In genomic region chr11:101468263-101468688, GRCm38 (mm10) we compare ENCODE assay signal across 8 mouse cellular contexts. TPM values are rescaled to one million over a fixed set of nuclear protein-coding genes. Genes with fewer than 3 reads are reported as not detected.
A peak's percentile ranks its signal among the peaks of the same experiment; 100 is the strongest.
DNase-seq lines count a peak whose midpoint lies in the region; ATAC-seq lines count a peak whose summit lies in the region.

No protein-coding gene starts in this region.

- peaks cover 23% of the 10 kb centered on the region for H3K79me2 ChIP-seq in macrophage (ENCODE audit: inconsistent target)

- under 1% methylated on average over 25 of the region's 31 CpGs for WGBS in heart, embryonic 16.5 days
- 4% methylated on average over 30 of the region's 31 CpGs for WGBS in macrophage (ENCODE audit: missing documents)

- H3K9me3 ChIP-seq in heart, embryonic 16.5 days (replicated peaks; ENCODE audit: control insufficient read depth, low read length) = no peaks in the 10 kb centered on the region

- H3K4me1 ChIP-seq in heart, embryonic 16.5 days (ENCODE audit: control insufficient read depth, insufficient read depth, low read length) = peaks cover 30% of the 10 kb centered on the region

- no peaks in the 10 kb centered on the region for H3K27me3 ChIP-seq in heart, embryonic 16.5 days (ENCODE audit: control insufficient read depth, insufficient read depth, low read length)

- no peaks in the 10 kb centered on the region for H3K36me3 ChIP-seq in heart, embryonic 16.5 days (ENCODE audit: control insufficient read depth, insufficient read depth)
- no peaks in the 10 kb centered on the region for H3K36me3 ChIP-seq in macrophage (ENCODE audit: inconsistent target)

- peak overlapping the region; percentile 82 for H3K4me3 ChIP-seq in heart, embryonic 16.5 days (ENCODE audit: low read length)
- H3K4me3 ChIP-seq in macrophage (ENCODE audit: inconsistent target) = peak overlapping the region; percentile 33

- 0 out of 2 replicates have a peak overlapping the region, but pooled peaks have one; percentile 28 for H3K27ac ChIP-seq in heart, embryonic 16.5 days (ENCODE audit: low read length)
- no peak overlapping the region for H3K27ac ChIP-seq in macrophage

- 0 out of 2 replicates have a peak, but pooled peaks have one; percentile 0 for ATAC-seq in heart, embryonic 16.5 days (replicated peaks; ENCODE audit: extremely low read depth, insufficient read depth, low FRiP score)
- ATAC-seq in erythroid progenitor cell, adult 5-6 weeks (replicated peaks; ENCODE audit: low FRiP score, poor library complexity, severe bottlenecking) = no peak

- H3K4me2 ChIP-seq in heart, embryonic 16.5 days (ENCODE audit: low read depth, low read length) = peak overlapping the region; percentile 93

- H3K9ac ChIP-seq in heart, embryonic 16.5 days (ENCODE audit: low read length) = peak overlapping the region; percentile 81

- peak; percentile 17 to 37 for DNase-seq in layer of hippocampus, postnatal 25 days (ENCODE audit: extremely low spot score in 1 of 2, low spot score in 1 of 2)
- no peak for DNase-seq in layer of hippocampus, adult 8-10 months (ENCODE audit: low spot score in 2 of 2)
- DNase-seq in brain, adult 2 months (ENCODE audit: low read depth, low spot score) = peak; percentile 19
- DNase-seq in right cerebral cortex, postnatal 14 days = no peak
- no peak for DNase-seq in urinary bladder, postnatal 36 days (ENCODE audit: low spot score in 2 of 2)

RNA-seq across cellular contexts. Expression of gene Vat1, which starts 2.2 kb away (rescaled TPM):
- 10 to 100 TPM; 33.2 to 36.0 TPM for total RNA-seq in layer of hippocampus, postnatal 25 days (2021)
- 10 to 100 TPM; 27.9 to 42.8 (median 34.9) TPM for total RNA-seq in layer of hippocampus, adult 8-10 months (2022)
- 33.0 and 37.9 TPM in 2 replicates for polyA plus RNA-seq in heart, embryonic 16.5 days (2015; fragmentation: Nextera tagmentation; extraction: Ambion mirVana)
- total RNA-seq in macrophage (2018; cell fraction: chromatin; rRNA removed) = 100 to 1,000 TPM in 6 of 26 experiments, 10 to 100 TPM in 20; 28.4 to 186 (median 71.3) TPM
- 100 to 1,000 TPM; 382 to 967 (median 672) TPM for total RNA-seq in macrophage (2018; cell fraction: cytosol; rRNA removed)
- 100 to 1,000 TPM; 208 to 646 (median 320) TPM for total RNA-seq in macrophage (2018; cell fraction: nucleus; rRNA removed)
- 611 to 709 TPM (median 617 TPM) in 3 replicates for polyA plus RNA-seq in macrophage (2018)
- total RNA-seq in erythroid progenitor cell, adult 5-6 weeks (2015; ENCODE audit: low replicate concordance) = 9.0 and 13.4 TPM in 2 replicates
- 4.7 and 6.1 TPM in 2 replicates for total RNA-seq in erythroid progenitor cell, adult 5-6 weeks (2017; ENCODE audit: low replicate concordance)

RNA-seq across cellular contexts. Expression of gene Rnd2, which starts 3.5 kb away (rescaled TPM):
- total RNA-seq in layer of hippocampus, postnatal 25 days (2021) = 100 to 1,000 TPM; 145 to 159 TPM
- 100 to 1,000 TPM; 109 to 121 (median 110) TPM for total RNA-seq in layer of hippocampus, adult 8-10 months (2022)
- 7.9 and 8.2 TPM in 2 replicates for polyA plus RNA-seq in heart, embryonic 16.5 days (2015; fragmentation: Nextera tagmentation; extraction: Ambion mirVana)
- 10 to 100 TPM in 1 of 26 experiments, 1 to 10 TPM in 25; 1.7 to 15.0 (median 3.8) TPM for total RNA-seq in macrophage (2018; cell fraction: chromatin; rRNA removed)
- 1 to 10 TPM; 4.1 to 9.4 (median 6.7) TPM for total RNA-seq in macrophage (2018; cell fraction: cytosol; rRNA removed)
- total RNA-seq in macrophage (2018; cell fraction: nucleus; rRNA removed) = 10 to 100 TPM in 6 of 26 experiments, 1 to 10 TPM in 20; 2.7 to 21.5 (median 6.3) TPM
- polyA plus RNA-seq in macrophage (2018) = 4.7 to 7.4 TPM (median 6.7 TPM) in 3 replicates
- total RNA-seq in erythroid progenitor cell, adult 5-6 weeks (2015; ENCODE audit: low replicate concordance) = not detected in 2 replicates
- total RNA-seq in erythroid progenitor cell, adult 5-6 weeks (2017; ENCODE audit: low replicate concordance) = not detected in 2 replicates

RNA-seq across cellular contexts. Expression of gene Ifi35, which starts 20.1 kb away (rescaled TPM):
- 1 to 10 TPM; 1.9 to 2.2 TPM for total RNA-seq in layer of hippocampus, postnatal 25 days (2021)
- total RNA-seq in layer of hippocampus, adult 8-10 months (2022) = 1 to 10 TPM; 2.2 to 7.6 (median 3.5) TPM
- polyA plus RNA-seq in heart, embryonic 16.5 days (2015; fragmentation: Nextera tagmentation; extraction: Ambion mirVana) = 25.1 and 31.9 TPM in 2 replicates
- 100 to 1,000 TPM in 16 of 26 experiments, 10 to 100 TPM in 10; 75.8 to 646 (median 235) TPM for total RNA-seq in macrophage (2018; cell fraction: chromatin; rRNA removed)
- 100 to 1,000 TPM in 13 of 26 experiments, 10 to 100 TPM in 13; 40.6 to 193 (median 106) TPM for total RNA-seq in macrophage (2018; cell fraction: cytosol; rRNA removed)
- 100 to 1,000 TPM in 17 of 26 experiments, 10 to 100 TPM in 9; 75.8 to 497 (median 162) TPM for total RNA-seq in macrophage (2018; cell fraction: nucleus; rRNA removed)
- polyA plus RNA-seq in macrophage (2018) = 24.9 to 84.0 TPM (median 72.4 TPM) in 3 replicates
- 39.8 and 73.2 TPM in 2 replicates for total RNA-seq in erythroid progenitor cell, adult 5-6 weeks (2015; ENCODE audit: low replicate concordance)
- total RNA-seq in erythroid progenitor cell, adult 5-6 weeks (2017; ENCODE audit: low replicate concordance) = 43.6 and 47.4 TPM in 2 replicates

RNA-seq across cellular contexts. Expression of gene Rpl27, which starts 26.2 kb away (rescaled TPM):
- 10 to 100 TPM; 50.0 to 52.5 TPM for total RNA-seq in layer of hippocampus, postnatal 25 days (2021)
- 10 to 100 TPM; 23.9 to 46.8 (median 33.8) TPM for total RNA-seq in layer of hippocampus, adult 8-10 months (2022)
- 166 and 174 TPM in 2 replicates for polyA plus RNA-seq in heart, embryonic 16.5 days (2015; fragmentation: Nextera tagmentation; extraction: Ambion mirVana)
- total RNA-seq in macrophage (2018; cell fraction: chromatin; rRNA removed) = 100 to 1,000 TPM in 1 of 26 experiments, 10 to 100 TPM in 25; 21.3 to 127 (median 50.7) TPM
- 100 to 1,000 TPM; 140 to 387 (median 255) TPM for total RNA-seq in macrophage (2018; cell fraction: cytosol; rRNA removed)
- total RNA-seq in macrophage (2018; cell fraction: nucleus; rRNA removed) = 10 to 100 TPM; 22.2 to 87.3 (median 49.7) TPM
- polyA plus RNA-seq in macrophage (2018) = 158 to 680 TPM (median 569 TPM) in 3 replicates
- total RNA-seq in erythroid progenitor cell, adult 5-6 weeks (2015; ENCODE audit: low replicate concordance) = 179 and 183 TPM in 2 replicates
- 266 and 615 TPM in 2 replicates for total RNA-seq in erythroid progenitor cell, adult 5-6 weeks (2017; ENCODE audit: low replicate concordance)

RNA-seq across cellular contexts. Expression of gene Ptges3l, which starts 43.1 kb away (rescaled TPM):
- 1 to 10 TPM; 1.3 to 1.4 TPM for total RNA-seq in layer of hippocampus, postnatal 25 days (2021)
- total RNA-seq in layer of hippocampus, adult 8-10 months (2022) = 1 to 10 TPM in 3 of 4 experiments, under 1 TPM in 1; 0.74 to 1.5 (median 1.3) TPM
- polyA plus RNA-seq in heart, embryonic 16.5 days (2015; fragmentation: Nextera tagmentation; extraction: Ambion mirVana) = 78.9 and 83.6 TPM in 2 replicates
- 10 to 100 TPM in 2 of 26 experiments, 1 to 10 TPM in 19, not detected in 5; 1.4 to 10.2 (median 5.4) TPM for total RNA-seq in macrophage (2018; cell fraction: chromatin; rRNA removed)
- total RNA-seq in macrophage (2018; cell fraction: cytosol; rRNA removed) = 1 to 10 TPM in 20 of 26 experiments, under 1 TPM in 6; 0.75 to 5.0 (median 1.8) TPM
- 10 to 100 TPM in 1 of 26 experiments, 1 to 10 TPM in 16, under 1 TPM in 3, not detected in 6; 0.60 to 17.5 (median 2.3) TPM for total RNA-seq in macrophage (2018; cell fraction: nucleus; rRNA removed)
- polyA plus RNA-seq in macrophage (2018) = 1.6 to 5.3 TPM in 2 of 3 replicates, not detected in the other
- not detected in 2 replicates for total RNA-seq in erythroid progenitor cell, adult 5-6 weeks (2015; ENCODE audit: low replicate concordance)
- total RNA-seq in erythroid progenitor cell, adult 5-6 weeks (2017; ENCODE audit: low replicate concordance) = not detected in 2 replicates

Comparison
In these comparisons a context has a peak if more than half of its experiments do, and no peak if none do; other contexts are left out.
1. DNase-seq: peak in layer of hippocampus, postnatal 25 days (2 of 2) and brain, adult 2 months (single experiment); none in layer of hippocampus, adult 8-10 months (0 of 2), right cerebral cortex, postnatal 14 days (single experiment) and urinary bladder, postnatal 36 days (0 of 2).
2. RNA of gene Rnd2, which starts 3.5 kb away (total RNA-seq): 145 to 159 TPM in layer of hippocampus, postnatal 25 days and 109 to 121 TPM in layer of hippocampus, adult 8-10 months; not detected in erythroid progenitor cell, adult 5-6 weeks; every median in the first group is over 10 times any median in the second.
3. RNA of gene Ifi35, which starts 20.1 kb away (total RNA-seq): 39.8 to 73.2 TPM in erythroid progenitor cell, adult 5-6 weeks; 2.2 to 7.6 TPM in layer of hippocampus, adult 8-10 months and 1.9 to 2.2 TPM in layer of hippocampus, postnatal 25 days; every median in the first group is over 4 times any median in the second.